Mouse (Mus musculus) kidney, adult 2 months (tissue): ENCODE measurements around the gene A630095N17Rik.

Experiments used
- CTCF ChIP-seq: fragments of 200-500 bp; conservative IDR thresholded peaks from 2 replicates; pipeline ENCODE4 v1.5.1; 2011; ENCODE audit warnings: low read depth, mild to moderate bottlenecking, control low read depth, low read length, moderate library complexity, mixed read lengths; ENCODE audit not compliant: insufficient read depth, insufficient read length
- POLR2A ChIP-seq: fragments of 200-500 bp; IDR thresholded peaks from one replicate; pipeline ENCODE4 v1.6.1; 2011; ENCODE audit warnings: low read depth, low read length, control low read depth

DNA sequence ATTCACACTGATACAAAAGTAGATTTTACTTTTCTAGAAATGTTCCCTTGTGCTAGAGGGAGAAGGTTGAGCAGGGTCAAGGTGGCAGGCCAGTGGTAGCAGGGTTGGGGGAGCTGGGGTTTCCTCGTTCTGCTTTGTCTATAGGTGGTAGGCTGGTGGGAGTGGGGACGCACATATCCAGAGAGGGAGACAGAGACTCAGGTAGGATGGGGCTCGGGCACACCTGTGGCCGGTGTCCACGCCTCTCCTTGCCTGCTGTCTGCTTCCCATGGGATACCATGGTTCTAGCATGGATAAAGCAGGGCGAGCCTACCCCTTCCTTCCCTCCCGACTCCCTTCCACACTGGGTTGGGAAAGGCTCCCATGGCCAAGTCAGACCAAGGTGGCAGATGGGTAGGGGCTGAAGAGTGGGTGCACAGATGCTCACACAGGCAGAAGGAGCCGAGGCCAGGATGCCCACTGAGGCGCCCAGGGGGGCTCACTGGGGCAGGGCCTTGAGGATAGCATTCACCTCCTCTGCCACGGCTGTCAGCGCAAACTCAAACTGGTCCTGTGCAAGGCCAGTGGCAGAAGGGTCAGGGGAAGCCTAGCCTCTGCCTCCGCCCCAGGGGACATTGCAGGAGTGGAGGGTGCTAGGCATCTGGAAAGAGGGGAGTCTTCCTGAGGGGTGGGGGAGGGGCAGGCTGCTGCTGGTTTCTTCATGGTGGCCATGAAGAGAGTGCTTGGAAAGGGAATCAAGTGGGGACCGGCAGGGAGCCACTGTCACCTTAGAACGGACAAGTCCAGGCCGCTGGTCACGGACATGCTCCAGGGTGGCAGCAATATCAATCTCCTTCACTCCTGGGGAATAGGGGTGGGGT is 15.4 kb upstream of the A630095N17Rik start:
- TF ChIP-seq CTCF (no peak), POLR2A (no peak)
